Mouse (Mus musculus) intestine, postnatal 0 days (tissue): Measurements from ENCODE around the gene Ccl17. TPM values are rescaled to one million over a fixed set of nuclear protein-coding genes. Genes with fewer than 3 reads are reported as not detected.
"Not testable (repeated sequence)": the region's sequence is repeated elsewhere in the genome, so short reads cannot be mapped to it uniquely, and the experiment has no call there.

Experiments used
- ATAC-seq: fragments of 200-750 bp; cut with Nextera tagmentation; 2 replicates; pipeline ENCODE4 v1.8.0; 2017; ENCODE audit warnings: mild to moderate bottlenecking, moderate TSS enrichment, moderate library complexity
- H3K27ac ChIP-seq: fragments of 300-500 bp; sonication (generic); 2 replicates; pipeline ENCODE4 v1.5.1; 2014; ENCODE audit warnings: mild to moderate bottlenecking, low read depth, low read length, moderate library complexity
- H3K27me3 ChIP-seq: fragments of 300-500 bp; sonication (generic); replicated peaks from 2 replicates; pipeline ENCODE4 v1.6.1; 2014; ENCODE audit warnings: low read length, mixed read lengths; ENCODE audit not compliant: control insufficient read depth, insufficient read depth
- H3K36me3 ChIP-seq: fragments of 300-500 bp; sonication (generic); 2 replicates; pipeline ENCODE4 v1.6.1; 2014; ENCODE audit warnings: mild to moderate bottlenecking, moderate library complexity; ENCODE audit not compliant: control insufficient read depth, insufficient read depth
- H3K4me1 ChIP-seq: fragments of 300-500 bp; sonication (generic); replicated peaks from 2 replicates; pipeline ENCODE4 v1.6.1; 2014; ENCODE audit warnings: antibody characterized with exemption, low read length, mixed read lengths; ENCODE audit not compliant: control insufficient read depth, insufficient read depth
- H3K4me2 ChIP-seq: fragments of 300-500 bp; sonication (generic); replicated peaks from 2 replicates; pipeline ENCODE4 v1.6.1; 2014; ENCODE audit warnings: low read depth, mild to moderate bottlenecking, moderate library complexity
- H3K4me3 ChIP-seq: fragments of 300-500 bp; sonication (generic); 2 replicates; pipeline ENCODE4 v1.5.1; 2014; ENCODE audit warnings: low read depth, low read length
- H3K9ac ChIP-seq: fragments of 300-500 bp; sonication (generic); 2 replicates; pipeline ENCODE4 v1.6.1; 2014; ENCODE audit warnings: mild to moderate bottlenecking, low read depth, low read length
- H3K9me3 ChIP-seq: fragments of 300-500 bp; sonication (generic); 2 replicates; pipeline ENCODE4 v1.6.1; 2016; ENCODE audit warnings: mixed run types; ENCODE audit not compliant: control insufficient read depth
- CTCF ChIP-seq: sonication (generic); IDR thresholded peaks from 2 replicates; pipeline ENCODE4 v1.5.1; 2016; ENCODE audit warnings: low read depth, mild to moderate bottlenecking, control low read depth, antibody characterized with exemption, moderate library complexity
- WGBS: fragments of 180-500 bp; shearing (Covaris S2); extraction: QIAGEN DNeasy Blood & Tissue Kit; methylation state at CpG from one replicate; pipeline ENCODE4 v1.1.7; 2014; 5-methylcytosine and 5-hydroxymethylcytosine counted together
- polyA plus RNA-seq: library from polyadenylated mRNA; unstranded; fragments of >200 nt; fragmentation: Nextera tagmentation; extraction: Ambion mirVana; gene quantifications from 2 replicates; pipeline ENCODE4 v1.2.1, GENCODE M21; 2015

Gene Ccl17
- polyA plus RNA-seq, 1 experiment from 2014 or later = 1.3 TPM

DNA sequence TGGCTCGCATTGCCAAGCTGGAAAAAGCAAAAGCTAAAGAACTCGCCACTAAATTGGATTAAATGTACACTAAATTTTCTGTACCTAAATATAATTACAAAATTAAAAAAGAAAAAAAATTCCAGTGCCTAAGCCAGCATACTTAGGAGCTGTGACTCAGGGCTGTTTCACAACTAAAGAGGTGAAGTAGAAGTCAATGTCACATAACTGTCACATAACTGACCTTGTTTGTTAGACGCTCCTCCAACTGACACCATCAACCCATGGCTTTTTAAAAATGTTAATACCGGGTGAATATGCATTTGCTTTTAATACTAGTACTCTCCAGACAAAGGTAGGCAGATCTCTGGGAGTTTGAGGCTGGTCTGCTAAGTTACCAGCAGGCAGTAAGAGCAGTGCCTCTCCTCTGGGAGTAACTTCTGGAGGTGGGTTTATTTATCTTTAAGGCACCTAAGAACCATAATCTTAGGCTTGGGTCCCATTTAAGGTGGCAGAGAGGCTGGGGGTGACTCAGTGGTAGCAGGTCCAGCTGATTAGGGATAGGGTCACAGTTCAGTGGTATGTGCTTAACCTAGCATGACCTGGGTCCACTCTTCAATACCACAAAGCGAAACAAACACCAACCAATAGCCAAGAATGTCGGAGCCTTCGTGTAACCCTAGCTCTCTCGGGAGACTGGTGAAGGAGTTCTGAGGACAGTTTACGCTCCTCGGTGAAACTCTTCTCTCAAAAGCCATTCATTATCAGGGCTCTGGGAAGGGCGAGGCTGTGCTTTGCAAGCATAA is 26.4 kb downstream of the Ccl17 start:
- 50% methylated on average over 11 of the region's 11 CpGs for WGBS
- Histone ChIP-seq H3K27me3 (no peaks in the 10 kb centered on the region), H3K36me3 (peaks cover 3% of the 10 kb centered on the region), H3K4me3 (peak overlapping the region; percentile 96), H3K4me2 (peak overlapping the region; percentile 87), H3K9ac (peak overlapping the region; percentile 31), H3K4me1 (peaks cover 7% of the 10 kb centered on the region; the same call in 1 of the 2 replicates), H3K27ac (peak overlapping the region; percentile 21; the same call in 1 of the 2 replicates), H3K9me3 (no peaks in the 10 kb centered on the region)
- no peak for TF ChIP-seq CTCF
- no peak for ATAC-seq

GRCm38 (mm10) chr8:94837662-94838574 is 27.7 kb downstream of the Ccl17 start, which contains the start of the genes Coq9 and Ciapin1:
TSS of gene Coq9 (plus strand) at chr8:94838321.
TSS of gene Ciapin1 (minus strand) at chr8:94838358.
- under 1% methylated on average over 82 of the region's 82 CpGs for WGBS

GRCm38 (mm10) chr8:94838600-94838999 is 28.3 kb downstream of the Ccl17 start:
- under 1% methylated on average over 24 of the region's 24 CpGs for WGBS
- Histone ChIP-seq H3K9ac (peak overlapping the region; percentile 94), H3K27ac (peak overlapping the region; percentile 98), H3K9me3 (no peaks in the 10 kb centered on the region), H3K4me3 (peak overlapping the region; percentile 96), H3K4me2 (peak overlapping the region; percentile 87), H3K36me3 (peaks cover 12% of the 10 kb centered on the region; the same call in 1 of the 2 replicates), H3K27me3 (no peaks in the 10 kb centered on the region), H3K4me1 (peaks cover 7% of the 10 kb centered on the region; the same call in 1 of the 2 replicates)
- peak; percentile 55 for ATAC-seq
- TF ChIP-seq CTCF = no peak

More at GRCm38 (mm10) chr8:94837662-94838574, 27.7 kb downstream of the Ccl17 start, which contains the start of the genes Coq9 and Ciapin1:
- Histone ChIP-seq H3K27ac (peak within 1 kb of the TSS; percentile 98), H3K36me3 (peaks cover 6% of the 10 kb centered on the region; the same call in 1 of the 2 replicates), H3K4me3 (peak within 1 kb of the TSS; percentile 96), H3K9ac (peak within 1 kb of the TSS; percentile 94), H3K27me3 (no peaks in the 10 kb centered on the region), H3K4me1 (peaks cover 7% of the 10 kb centered on the region; the same call in 1 of the 2 replicates), H3K9me3 (no peaks in the 10 kb centered on the region), H3K4me2 (peak within 1 kb of the TSS; percentile 87)
- TF ChIP-seq CTCF = 0 out of 2 replicates have a peak, but pooled peaks have one; percentile 2
- ATAC-seq = peak; percentile 93

GRCm38 (mm10) chr8:94841183-94841582 is 30.9 kb downstream of the Ccl17 start:
- Histone ChIP-seq H3K27ac (no peak overlapping the region), H3K4me1 (peaks cover 7% of the 10 kb centered on the region; the same call in 1 of the 2 replicates), H3K27me3 (no peaks in the 10 kb centered on the region), H3K4me3 (no peak overlapping the region), H3K9ac (no peak overlapping the region), H3K36me3 (peaks cover 38% of the 10 kb centered on the region), H3K9me3 (no peaks in the 10 kb centered on the region), H3K4me2 (no peak overlapping the region)
- 56% methylated on average over 2 of the region's 2 CpGs for WGBS
- ATAC-seq = no peak
- peak; percentile 33 for TF ChIP-seq CTCF

- H3K36me3 ChIP-seq = peaks cover 97% of the 10 kb centered on the region
- no peak overlapping the region for H3K27ac ChIP-seq
- no peak for TF ChIP-seq CTCF
- H3K4me1 ChIP-seq = no peaks in the 10 kb centered on the region
- WGBS = 94% methylated on average over 5 of the region's 5 CpGs
- H3K4me3 ChIP-seq = no peak overlapping the region
- no peaks in the 10 kb centered on the region for H3K27me3 ChIP-seq
- no peaks in the 10 kb centered on the region for H3K9me3 ChIP-seq
- H3K9ac ChIP-seq = no peak overlapping the region
- ATAC-seq = no peak
- no peak overlapping the region for H3K4me2 ChIP-seq
These were observed 39.8 kb downstream of the Ccl17 start for GRCm38 (mm10) chr8:94850049-94850448.

- H3K4me3 ChIP-seq, H3K4me1 ChIP-seq, H3K4me2 ChIP-seq, ATAC-seq, H3K27ac ChIP-seq, H3K27me3 ChIP-seq, H3K9ac ChIP-seq, H3K9me3 ChIP-seq: not testable (repeated sequence)
- 89% methylated on average over 11 of the region's 11 CpGs for WGBS
- peaks cover 56% of the 10 kb centered on the region for H3K36me3 ChIP-seq
These were observed 44.5 kb downstream of the Ccl17 start for GRCm38 (mm10) chr8:94854761-94855160.
